Comparison of ENCODE assay signal across 8 mouse cellular contexts in the genomic region with DNA sequence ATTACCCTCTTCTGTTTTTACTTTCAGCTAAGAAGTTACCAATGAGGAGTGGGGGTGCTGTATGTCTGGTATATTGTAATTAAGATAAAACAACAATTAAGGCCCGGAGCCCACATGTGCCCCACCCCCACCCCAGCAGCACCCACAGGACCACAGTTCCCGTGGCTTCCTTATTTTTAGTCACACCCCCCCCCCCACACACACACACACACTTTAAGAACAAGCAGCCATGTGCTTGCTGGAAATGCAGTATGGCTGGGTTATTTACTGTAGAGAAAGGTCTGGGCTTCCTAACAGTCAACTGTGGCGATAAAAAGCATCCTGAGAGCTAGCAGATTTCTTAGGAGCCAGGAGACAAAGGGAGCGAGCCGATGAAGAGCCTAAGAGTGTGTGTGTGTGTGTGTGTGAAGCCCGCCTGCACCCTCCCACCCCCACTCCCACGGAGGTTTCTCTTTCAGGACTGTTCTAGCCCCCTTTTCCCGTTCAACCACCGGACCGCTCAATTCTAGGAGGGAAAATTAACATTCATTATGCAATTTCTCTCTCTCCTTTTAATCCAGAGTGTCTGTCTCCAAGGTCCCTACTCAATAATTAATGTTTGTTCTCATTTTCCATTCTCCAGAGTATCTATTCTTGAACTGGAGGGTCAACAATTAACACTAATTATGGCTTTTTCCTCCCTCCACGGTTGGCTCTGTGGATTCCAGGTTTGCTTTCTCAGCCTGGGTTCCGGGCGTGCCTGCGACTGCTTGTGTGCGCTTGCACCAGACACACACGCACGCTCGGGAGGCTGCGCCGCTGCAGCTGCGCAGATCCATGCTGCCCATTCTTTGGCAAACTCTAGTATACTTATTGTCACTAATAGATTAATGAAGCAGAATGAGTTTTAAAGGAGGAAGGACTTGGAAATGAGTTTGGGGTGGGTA. TPM values are rescaled to one million over a fixed set of nuclear protein-coding genes. Genes with fewer than 3 reads are reported as not detected.
A peak's percentile ranks its signal among the peaks of the same experiment; 100 is the strongest.
DNase-seq lines count a peak whose midpoint lies in the region; ATAC-seq and TF ChIP-seq lines count a peak whose summit lies in the region.

No protein-coding gene starts in this region.

- H3K4me2 ChIP-seq in heart, postnatal 0 days (ENCODE audit: low read depth, low read length) = peak overlapping the region; percentile 44
- peak overlapping the region; percentile 45 for H3K4me2 ChIP-seq in embryonic facial prominence, embryonic 12.5 days (replicated peaks)
- H3K4me2 ChIP-seq in intestine, embryonic 14.5 days (ENCODE audit: low read length) = peak overlapping the region; percentile 41
- peak overlapping the region; percentile 55 for H3K4me2 ChIP-seq in neural tube, embryonic 12.5 days (replicated peaks)

- no peaks in the 10 kb centered on the region for H3K4me1 ChIP-seq in heart, postnatal 0 days (ENCODE audit: control insufficient read depth, insufficient read depth)
- H3K4me1 ChIP-seq in embryonic facial prominence, embryonic 12.5 days = peaks cover 18% of the 10 kb centered on the region
- peaks cover 22% of the 10 kb centered on the region for H3K4me1 ChIP-seq in intestine, embryonic 14.5 days (replicated peaks; ENCODE audit: control insufficient read depth, insufficient read depth, low read length)
- H3K4me1 ChIP-seq in neural tube, embryonic 12.5 days = peaks cover 19% of the 10 kb centered on the region

- intact Hi-C loops in heart, postnatal 14 days (cut with DNase I) = no loop called here

- no peak for DNase-seq in heart, postnatal 0 days (ENCODE audit: low spot score)
- DNase-seq in heart, postnatal 14 days = no peak
- DNase-seq in intestine, embryonic 14.5 days (ENCODE audit: low spot score) = peak; percentile 68
- no peak for DNase-seq in T-cell, adult 2 months (ENCODE audit: low spot score)
- no peak for DNase-seq in yolk sac, embryonic 10.5 days (ENCODE audit: low spot score)
- DNase-seq in spleen, adult 18-20 months = no peak

- WGBS in heart, postnatal 0 days = 51% methylated on average over 21 of the region's 21 CpGs
- 26% methylated on average over 21 of the region's 21 CpGs for WGBS in embryonic facial prominence, embryonic 12.5 days
- 34% methylated on average over 21 of the region's 21 CpGs for WGBS in intestine, embryonic 14.5 days
- 26% methylated on average over 21 of the region's 21 CpGs for WGBS in neural tube, embryonic 12.5 days

- TF ChIP-seq CTCF in heart, postnatal 0 days (IDR thresholded peaks at IDR 0.05; ENCODE audit: low read depth) = no peak

- H3K9me3 ChIP-seq in heart, postnatal 0 days (replicated peaks; ENCODE audit: control insufficient read depth, low read length) = no peaks in the 10 kb centered on the region
- no peaks in the 10 kb centered on the region for H3K9me3 ChIP-seq in embryonic facial prominence, embryonic 12.5 days
- H3K9me3 ChIP-seq in intestine, embryonic 14.5 days (ENCODE audit: control insufficient read depth, low read length) = no peaks in the 10 kb centered on the region
- no peaks in the 10 kb centered on the region for H3K9me3 ChIP-seq in neural tube, embryonic 12.5 days

- ATAC-seq in heart, postnatal 0 days (ENCODE audit: insufficient read depth, low read depth) = no peak
- ATAC-seq in embryonic facial prominence, embryonic 12.5 days (ENCODE audit: insufficient number of reproducible peaks, insufficient read depth, low FRiP score, low TSS enrichment) = peak; percentile 69; the same call in 1 of the 2 replicates
- ATAC-seq in intestine, embryonic 14.5 days (replicated peaks; ENCODE audit: low FRiP score, low TSS enrichment, low read depth) = no peak
- peak; percentile 82 for ATAC-seq in neural tube, embryonic 12.5 days (ENCODE audit: low FRiP score, low read depth)

- no peaks in the 10 kb centered on the region for H3K27me3 ChIP-seq in heart, postnatal 0 days (ENCODE audit: control insufficient read depth, insufficient read depth, low read length)
- no peaks in the 10 kb centered on the region for H3K27me3 ChIP-seq in embryonic facial prominence, embryonic 12.5 days
- H3K27me3 ChIP-seq in intestine, embryonic 14.5 days (replicated peaks; ENCODE audit: control insufficient read depth, insufficient read depth, low read length) = no peaks in the 10 kb centered on the region
- no peaks in the 10 kb centered on the region for H3K27me3 ChIP-seq in neural tube, embryonic 12.5 days (replicated peaks)

- peak overlapping the region; percentile 12 for H3K4me3 ChIP-seq in heart, postnatal 0 days (ENCODE audit: low read depth, low read length)
- peak overlapping the region; percentile 19; the same call in 1 of the 2 replicates for H3K4me3 ChIP-seq in embryonic facial prominence, embryonic 12.5 days
- H3K4me3 ChIP-seq in intestine, embryonic 14.5 days (ENCODE audit: low read depth, low read length) = peak overlapping the region; percentile 15; the same call in 1 of the 2 replicates
- 0 out of 2 replicates have a peak overlapping the region, but pooled peaks have one; percentile 16 for H3K4me3 ChIP-seq in neural tube, embryonic 12.5 days

- TF ChIP-seq EP300 in heart, postnatal 0 days (IDR thresholded peaks at IDR 0.05; ENCODE audit: low read depth) = no peak

- no peak overlapping the region for H3K27ac ChIP-seq in heart, postnatal 0 days (ENCODE audit: low read depth)
- H3K27ac ChIP-seq in embryonic facial prominence, embryonic 12.5 days = peak overlapping the region; percentile 69
- no peak overlapping the region for H3K27ac ChIP-seq in intestine, embryonic 14.5 days (ENCODE audit: low read depth)
- 0 out of 2 replicates have a peak overlapping the region, but pooled peaks have one; percentile 42 for H3K27ac ChIP-seq in neural tube, embryonic 12.5 days

- H3K36me3 ChIP-seq in heart, postnatal 0 days (replicated peaks; ENCODE audit: control insufficient read depth, insufficient read depth, low read length) = no peaks in the 10 kb centered on the region
- H3K36me3 ChIP-seq in embryonic facial prominence, embryonic 12.5 days = no peaks in the 10 kb centered on the region
- H3K36me3 ChIP-seq in intestine, embryonic 14.5 days (ENCODE audit: control insufficient read depth, insufficient read depth, low read length) = no peaks in the 10 kb centered on the region
- no peaks in the 10 kb centered on the region for H3K36me3 ChIP-seq in neural tube, embryonic 12.5 days

- no peak overlapping the region for H3K9ac ChIP-seq in heart, postnatal 0 days (replicated peaks; ENCODE audit: low read depth, low read length)
- peak overlapping the region; percentile 45; the same call in 1 of the 2 replicates for H3K9ac ChIP-seq in embryonic facial prominence, embryonic 12.5 days
- H3K9ac ChIP-seq in intestine, embryonic 14.5 days (ENCODE audit: low read length) = peak overlapping the region; percentile 22; the same call in 1 of the 2 replicates
- H3K9ac ChIP-seq in neural tube, embryonic 12.5 days = peak overlapping the region; percentile 38

RNA-seq across cellular contexts. Expression of a gene that starts 58.5 kb away (rescaled TPM):
- not detected in 2 replicates for total RNA-seq in heart, postnatal 0 days (2014; rRNA removed; ENCODE audit: low replicate concordance)
- 0.14 and 0.65 TPM in 2 replicates for polyA plus RNA-seq in heart, postnatal 0 days (2015; fragmentation: Nextera tagmentation; extraction: Ambion mirVana)
- under 1 TPM; 0.29 to 0.79 TPM for total RNA-seq in heart, postnatal 14 days (2021)
- 0.67 and 0.82 TPM in 2 replicates for polyA plus RNA-seq in embryonic facial prominence, embryonic 12.5 days (2016; fragmentation: Nextera tagmentation; extraction: Ambion mirVana)
- 0.42 and 0.46 TPM in 2 replicates for polyA plus RNA-seq in intestine, embryonic 14.5 days (2014; fragmentation: Nextera tagmentation; extraction: Ambion mirVana)
- 3.5 and 5.0 TPM in 2 replicates for polyA plus RNA-seq in neural tube, embryonic 12.5 days (2016; fragmentation: Nextera tagmentation; extraction: Ambion mirVana)

Comparison
In these comparisons a context has a peak if more than half of its experiments do, and no peak if none do; other contexts are left out.
1. ATAC-seq: peak in embryonic facial prominence, embryonic 12.5 days (single experiment) and neural tube, embryonic 12.5 days (single experiment); none in heart, postnatal 0 days (single experiment) and intestine, embryonic 14.5 days (single experiment).
2. H3K27ac ChIP-seq: peak in embryonic facial prominence, embryonic 12.5 days (single experiment) and neural tube, embryonic 12.5 days (single experiment); none in heart, postnatal 0 days (single experiment) and intestine, embryonic 14.5 days (single experiment).
3. Peak in every context shown above with its lines, with median percentiles within 50 percentile points of each other: H3K4me2 ChIP-seq and H3K4me3 ChIP-seq.